Mouse (Mus musculus) olfactory bulb, adult 2 months (tissue): ENCODE data around the gene Pde6g.

Experiments used
- CTCF ChIP-seq: fragments of 200-500 bp; IDR thresholded peaks from 2 replicates; pipeline ENCODE4 v1.5.1; 2012; ENCODE audit warnings: low read depth, mild to moderate bottlenecking, low read length, moderate library complexity; ENCODE audit not compliant: insufficient read depth
- POLR2A ChIP-seq: fragments of 200-500 bp; IDR thresholded peaks from 2 replicates; pipeline ENCODE4 v1.6.1; 2012; ENCODE audit warnings: mild to moderate bottlenecking, low read depth, low read length, moderate library complexity; ENCODE audit not compliant: insufficient read depth

- no peak for TF ChIP-seq POLR2A
- 0 out of 2 replicates have a peak, but pooled peaks have one; percentile 36 for TF ChIP-seq CTCF
Observed at GRCm38 (mm10) chr11:120423569-120424295, 29.6 kb downstream of the Pde6g start.
